Mouse (Mus musculus): ENCODE results near the gene Cir1. TPM values are rescaled to one million over a fixed set of nuclear protein-coding genes. Genes with fewer than 3 reads are reported as not detected.

Gene Cir1
- 0.06 and 0.21 TPM in 2 replicates for polyA plus RNA-seq (2012; rRNA removed)

DNA sequence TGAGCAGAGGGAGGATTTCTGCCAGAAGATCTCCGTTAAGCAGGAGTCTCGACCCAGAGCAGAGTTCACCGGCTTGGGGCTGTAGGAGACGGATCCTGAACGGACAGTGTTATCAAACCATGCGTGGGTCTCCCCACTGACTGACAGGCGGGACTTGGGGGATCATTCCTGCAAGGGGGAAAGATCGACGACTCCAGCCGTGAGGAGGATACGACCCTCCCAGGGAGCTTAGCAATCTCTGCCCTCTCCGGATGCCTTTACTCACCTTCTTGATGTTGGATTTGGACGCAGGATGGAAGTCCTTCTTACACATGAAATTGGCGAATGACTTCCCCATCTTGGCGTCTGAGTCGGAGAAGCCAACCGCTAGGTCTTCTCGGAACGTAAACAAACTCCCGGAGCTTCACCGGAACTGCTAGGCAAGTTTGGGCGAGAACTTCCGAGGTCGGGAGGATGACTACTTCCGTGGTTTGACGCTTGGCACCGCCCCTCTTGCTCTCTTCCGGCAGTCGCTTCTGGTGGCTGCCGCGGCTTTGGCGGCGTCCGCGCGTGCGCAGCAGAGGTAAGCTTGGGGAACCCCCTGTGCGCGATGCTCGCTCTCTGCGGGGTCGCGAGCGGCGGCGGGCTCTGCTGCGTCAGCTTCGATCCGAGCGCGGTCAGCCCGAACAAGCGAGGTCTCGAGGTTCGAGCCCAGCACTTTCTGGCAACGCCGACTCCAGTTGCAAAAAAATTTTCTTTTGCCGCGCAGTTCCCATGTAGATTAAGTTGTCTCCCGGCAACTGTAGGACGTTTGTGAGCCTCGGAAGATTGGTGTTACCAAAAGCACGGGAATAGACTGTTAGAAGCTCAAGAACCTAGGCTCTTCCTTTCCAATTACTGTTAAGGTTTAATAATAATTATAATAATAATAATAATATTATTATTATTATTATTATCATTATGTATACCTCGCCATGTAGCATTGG lies at the start of gene Cir1, which contains the start of gene Scrn3:
Cir1 (minus strand) TSS at position 550 of the 965 bp plus-strand sequence.
Scrn3 (plus strand) TSS at position 450 of the 965 bp plus-strand sequence.

DNA sequence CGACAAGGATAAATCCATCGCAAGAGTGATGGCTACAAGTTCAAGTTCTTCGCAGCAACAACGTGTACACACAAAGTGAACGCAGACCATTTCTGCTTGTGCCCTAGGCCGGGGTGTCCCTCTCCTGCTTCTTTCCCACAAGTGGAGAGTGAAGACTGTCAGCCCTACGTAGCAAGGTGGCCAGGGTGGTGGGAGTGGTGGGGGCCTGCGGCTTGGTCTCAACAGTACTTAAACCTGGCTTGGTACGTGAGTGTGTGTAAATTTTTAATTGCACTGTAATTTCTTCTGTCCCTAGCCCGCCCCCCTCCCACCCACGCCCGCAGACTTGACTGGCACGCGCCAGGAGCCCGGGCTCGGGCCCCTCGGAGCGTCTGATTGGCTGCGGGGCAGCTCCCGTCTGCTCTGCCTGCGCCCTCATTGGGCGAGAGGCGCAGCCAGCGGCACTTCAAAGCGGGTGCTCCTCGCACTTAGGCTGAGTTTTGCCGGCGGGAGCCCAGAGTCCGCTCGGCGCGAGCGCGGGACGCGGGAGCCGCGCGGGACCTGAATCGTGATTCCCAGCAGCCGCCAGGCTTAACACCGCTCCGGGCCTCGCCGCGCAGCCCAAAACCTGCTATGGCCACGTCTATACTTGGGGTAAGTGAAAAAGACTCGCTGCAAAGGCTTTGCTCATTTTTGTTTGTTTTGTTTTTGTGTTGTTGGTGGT lies 40.9 kb downstream of the Cir1 start, which contains the start of gene Sp9:
Sp9 (plus strand) TSS at position 467 of the 703 bp plus-strand sequence.

Other genes with a start within 250 kb of the Cir1 start
- gene Ola1, start 93.8 kb downstream of the Cir1 start, polyA plus RNA-seq (2012; rRNA removed): 0.40 and 0.41 TPM in 2 replicates
- gene Sp9, start 40.8 kb downstream of the Cir1 start, polyA plus RNA-seq (2012; rRNA removed): not detected in 2 replicates
- gene Scrn3, start 100 bp downstream of the Cir1 start, polyA plus RNA-seq (2012; rRNA removed): 0.91 and 1.0 TPM in 2 replicates
- gene Gpr155, start 73.9 kb upstream of the Cir1 start, polyA plus RNA-seq (2012; rRNA removed): 2.9 and 3.6 TPM in 2 replicates
- gene Wipf1, start 217.0 kb upstream of the Cir1 start, polyA plus RNA-seq (2012; rRNA removed): 4.9 and 5.1 TPM in 2 replicates

Measured in stomach, adult 2 months (tissue).